Mouse (Mus musculus) inflammation-experienced regulatory T-cells, adult 16 weeks (primary cell): ENCODE results near the gene Smox. TPM values are rescaled to one million over a fixed set of nuclear protein-coding genes. Genes with fewer than 3 reads are reported as not detected.

ENCODE experiments used
- polyA plus RNA-seq: library from polyadenylated mRNA; unstranded; fragments of 100-300 nt; shearing (Covaris generic); gene quantifications from one replicate; pipeline ENCODE4 v1.2.1, GENCODE M21; 2017

Gene Smox
- polyA plus RNA-seq, result 30.2 TPM

GRCm38 (mm10) chr2:131491196-131491595 is at the start of gene Smox:
Gene Smox, plus strand, starts transcription at chr2:131491496.

GRCm38 (mm10) chr2:131561891-131562585 is 70.7 kb downstream of the Smox start, which contains the start of gene Adra1d:
Gene Adra1d, minus strand, starts transcription at chr2:131562283.

Other genes with a start within 250 kb of the Smox start
- gene Pank2, start 229.0 kb upstream of the Smox start, polyA plus RNA-seq, result 12.1 TPM
- 1.7 TPM for gene Rnf24, start 138.6 kb upstream of the Smox start, polyA plus RNA-seq
- not detected for gene Adra1d, start 70.8 kb downstream of the Smox start, polyA plus RNA-seq